Mouse (Mus musculus) kidney, postnatal 0 days (tissue): ENCODE measurements around the gene Ift52. TPM values are rescaled to one million over a fixed set of nuclear protein-coding genes. Genes with fewer than 3 reads are reported as not detected.

Source experiments
- ATAC-seq: fragments of 200-750 bp; cut with Nextera tagmentation; replicated peaks from 2 replicates; pipeline ENCODE4 v1.8.0; 2017; ENCODE audit warnings: low read depth, moderate number of reproducible peaks, moderate TSS enrichment, moderate library complexity; ENCODE audit not compliant: low FRiP score
- DNase-seq: peaks from one replicate; pipeline ENCODE4 v3.0.0-alpha.2; 2016; ENCODE audit warnings: low spot score
- H3K27ac ChIP-seq: fragments of 300-500 bp; sonication (generic); 2 replicates; pipeline ENCODE4 v1.5.1; 2014; ENCODE audit warnings: mild to moderate bottlenecking
- H3K27me3 ChIP-seq: fragments of 300-500 bp; sonication (generic); 2 replicates; pipeline ENCODE4 v1.6.1; 2014; ENCODE audit warnings: low read length, mixed read lengths; ENCODE audit not compliant: insufficient read depth
- H3K36me3 ChIP-seq: fragments of 300-500 bp; sonication (generic); 2 replicates; pipeline ENCODE4 v1.6.1; 2014; ENCODE audit warnings: low read length, mixed read lengths; ENCODE audit not compliant: insufficient read depth
- H3K4me1 ChIP-seq: fragments of 300-500 bp; sonication (generic); replicated peaks from 2 replicates; pipeline ENCODE4 v1.6.1; 2014; ENCODE audit warnings: antibody characterized with exemption, low read length, mixed read lengths; ENCODE audit not compliant: insufficient read depth
- H3K4me2 ChIP-seq: fragments of 300-500 bp; sonication (generic); 2 replicates; pipeline ENCODE4 v1.6.1; 2014; ENCODE audit warnings: mild to moderate bottlenecking, low read length, moderate library complexity, mixed read lengths
- H3K4me3 ChIP-seq: fragments of 300-500 bp; sonication (generic); replicated peaks from 2 replicates; pipeline ENCODE4 v1.5.1; 2014; ENCODE audit warnings: low read depth, low read length
- H3K9ac ChIP-seq: fragments of 300-500 bp; sonication (generic); 2 replicates; pipeline ENCODE4 v1.6.1; 2014; ENCODE audit warnings: low read depth, low read length
- H3K9me3 ChIP-seq: fragments of 300-500 bp; sonication (generic); replicated peaks from 2 replicates; pipeline ENCODE4 v1.6.1; 2016; ENCODE audit warnings: low read length, inconsistent platforms, mixed read lengths
- CTCF ChIP-seq: IDR thresholded peaks from 2 replicates; pipeline ENCODE4 v1.5.1; 2016; ENCODE audit warnings: antibody characterized with exemption, low read depth, mild to moderate bottlenecking, moderate library complexity
- WGBS: fragments of 180-500 bp; shearing (Covaris S2); extraction: QIAGEN DNeasy Blood & Tissue Kit; methylation state at CpG from one replicate; pipeline ENCODE4 v1.1.7; 2014; 5-methylcytosine and 5-hydroxymethylcytosine counted together
- polyA plus RNA-seq: library from polyadenylated mRNA; unstranded; fragments of >200 nt; fragmentation: Nextera tagmentation; extraction: Ambion mirVana; gene quantifications from 2 replicates; pipeline ENCODE4 v1.2.1, GENCODE M21; 2015

Gene Ift52
- 52.3 and 53.5 TPM in 2 replicates for polyA plus RNA-seq

- no peak for TF ChIP-seq CTCF
- Histone ChIP-seq H3K27ac (peak within 1 kb of the TSS; percentile 79), H3K27me3 (no peaks in the 10 kb centered on the region), H3K9ac (peak within 1 kb of the TSS; percentile 93), H3K4me1 (peaks cover 6% of the 10 kb centered on the region; the same call in 1 of the 2 replicates), H3K4me3 (peak within 1 kb of the TSS; percentile 90), H3K4me2 (peak within 1 kb of the TSS; percentile 67), H3K36me3 (no peaks in the 10 kb centered on the region), H3K9me3 (no peaks in the 10 kb centered on the region)
- ATAC-seq: peak; percentile 96
- DNase-seq: peak; percentile 88
- under 1% methylated on average over 57 of the region's 57 CpGs for WGBS
Measured at GRCm38 (mm10) chr2:163016916-163017743, at the start of gene Ift52. Ift52 (plus strand) TSS chr2:163017354.

- no peak overlapping the region for H3K27ac ChIP-seq
- H3K27me3 ChIP-seq: no peaks in the 10 kb centered on the region
- no peak overlapping the region for H3K4me3 ChIP-seq
- H3K36me3 ChIP-seq: no peaks in the 10 kb centered on the region
- peak; percentile 69; the same call in 1 of the 2 replicates for ATAC-seq
- DNase-seq: peak; percentile 52
- H3K9me3 ChIP-seq: no peaks in the 10 kb centered on the region
- no peak overlapping the region for H3K4me2 ChIP-seq
- H3K9ac ChIP-seq: no peak overlapping the region
- peak; percentile 85 for TF ChIP-seq CTCF
- 8% methylated on average over 5 of the region's 5 CpGs for WGBS
- H3K4me1 ChIP-seq: peaks cover 1% of the 10 kb centered on the region; the same call in 1 of the 2 replicates
Measured at GRCm38 (mm10) chr2:162968357-162968756, 48.8 kb upstream of the Ift52 start.

GRCm38 (mm10) chr2:162969101-162969500 is 48.1 kb upstream of the Ift52 start:
- H3K4me2 ChIP-seq: no peak overlapping the region
- no peaks in the 10 kb centered on the region for H3K27me3 ChIP-seq
- DNase-seq (no peak), ATAC-seq (no peak)
- H3K4me3 ChIP-seq: no peak overlapping the region
- peaks cover 4% of the 10 kb centered on the region; the same call in 1 of the 2 replicates for H3K4me1 ChIP-seq
- H3K27ac ChIP-seq: no peak overlapping the region
- no peak overlapping the region for H3K9ac ChIP-seq
- H3K36me3 ChIP-seq: no peaks in the 10 kb centered on the region
- no peak for TF ChIP-seq CTCF
- WGBS: 75% methylated on average over 3 of the region's 3 CpGs
- no peaks in the 10 kb centered on the region for H3K9me3 ChIP-seq

GRCm38 (mm10) chr2:162970896-162971295 is 46.3 kb upstream of the Ift52 start:
- no peak for TF ChIP-seq CTCF
- H3K27me3 ChIP-seq: no peaks in the 10 kb centered on the region
- H3K27ac ChIP-seq: no peak overlapping the region
- ATAC-seq (no peak), DNase-seq (no peak)
- 80% methylated on average over 6 of the region's 6 CpGs for WGBS
- no peak overlapping the region for H3K4me3 ChIP-seq
- peaks cover 4% of the 10 kb centered on the region; the same call in 1 of the 2 replicates for H3K4me1 ChIP-seq
- no peak overlapping the region for H3K9ac ChIP-seq
- H3K36me3 ChIP-seq: no peaks in the 10 kb centered on the region
- no peaks in the 10 kb centered on the region for H3K9me3 ChIP-seq
- H3K4me2 ChIP-seq: no peak overlapping the region

GRCm38 (mm10) chr2:162972752-162973151 is 44.4 kb upstream of the Ift52 start:
- no peaks in the 10 kb centered on the region for H3K9me3 ChIP-seq
- no peaks in the 10 kb centered on the region for H3K36me3 ChIP-seq
- H3K4me2 ChIP-seq: no peak overlapping the region
- DNase-seq (no peak), ATAC-seq (no peak)
- no peak overlapping the region for H3K27ac ChIP-seq
- no peak overlapping the region for H3K9ac ChIP-seq
- peaks cover 4% of the 10 kb centered on the region; the same call in 1 of the 2 replicates for H3K4me1 ChIP-seq
- no peaks in the 10 kb centered on the region for H3K27me3 ChIP-seq
- H3K4me3 ChIP-seq: no peak overlapping the region
- WGBS: 44% methylated on average over 7 of the region's 7 CpGs
- TF ChIP-seq CTCF: no peak

GRCm38 (mm10) chr2:162973206-162973605 is 43.9 kb upstream of the Ift52 start:
- Histone ChIP-seq H3K4me2 (no peak overlapping the region), H3K4me3 (no peak overlapping the region), H3K9ac (no peak overlapping the region), H3K27me3 (no peaks in the 10 kb centered on the region), H3K36me3 (no peaks in the 10 kb centered on the region), H3K27ac (no peak overlapping the region), H3K4me1 (peaks cover 4% of the 10 kb centered on the region; the same call in 1 of the 2 replicates), H3K9me3 (no peaks in the 10 kb centered on the region)
- TF ChIP-seq CTCF: no peak
- WGBS: 67% methylated on average over 5 of the region's 5 CpGs
- DNase-seq (no peak), ATAC-seq (no peak)
